Comparison of ENCODE assay signal across 9 mouse cellular contexts in the genomic region with DNA sequence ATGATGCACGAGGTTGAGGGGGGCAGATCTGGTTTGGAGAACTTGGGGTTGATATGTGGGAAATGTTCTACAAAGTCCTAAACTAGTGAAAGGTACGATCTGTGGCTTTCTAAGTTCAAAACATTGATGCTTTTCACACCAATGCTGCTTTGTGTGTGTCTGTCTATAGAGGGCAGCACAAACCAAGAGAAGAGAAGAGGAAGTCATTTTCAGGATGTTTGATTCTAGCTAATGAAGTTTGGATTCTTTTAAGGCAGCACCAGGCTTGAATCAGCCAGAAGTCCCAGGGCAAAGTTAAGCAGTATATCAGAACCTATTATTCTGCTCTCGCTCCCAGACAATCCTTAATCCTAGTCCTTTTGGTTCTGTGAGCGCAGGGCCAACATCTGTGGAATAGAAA. TPM values are rescaled to one million over a fixed set of nuclear protein-coding genes. Genes with fewer than 3 reads are reported as not detected.
DNase-seq lines count a peak whose midpoint lies in the region; TF ChIP-seq lines count a peak whose summit lies in the region.
"Had no signal": no experiment of that assay in that cellular context is flagged by ENCODE, and none has a peak within 500 bp of the region (broad histone marks: within the 10 kb centered on the region; RNA-seq: fewer than 3 reads in every experiment).

No protein-coding gene starts in this region.

- intact Hi-C loops in left cerebral cortex, postnatal 36 days (cut with DNase I), result no loop called here

- H3K36me3 ChIP-seq in C2C12 (ENCODE audit: control insufficient read depth, insufficient read depth), result no peaks in the 10 kb centered on the region
- H3K36me3 ChIP-seq: midbrain, embryonic 10.5 days had no signal

- H3K79me3 ChIP-seq in C2C12 (ENCODE audit: low read depth), result no peaks in the 10 kb centered on the region

- peak overlapping the region; percentile 23 for H3ac ChIP-seq in C2C12 (ENCODE audit: control insufficient read depth, insufficient read length, low read depth)

- H3K79me2 ChIP-seq in C2C12 (ENCODE audit: control insufficient read depth, insufficient read depth), result no peaks in the 10 kb centered on the region

- peak; percentile 26 for DNase-seq in kidney, adult 9 months
- DNase-seq in kidney, adult 18-20 months, result no peak
- DNase-seq in 3T3-L1 (ENCODE audit: low read depth, low spot score), result peak; percentile 46
- DNase-seq in forelimb bud, embryonic 11.5 days (ENCODE audit: low read depth, low spot score), result peak; percentile 6
- DNase-seq in adrenal gland, postnatal 4 days (ENCODE audit: low spot score in 2 of 2), result no peak
- no peak for DNase-seq in adrenal gland, adult 2 months
- DNase-seq in left cerebral cortex, postnatal 36 days (ENCODE audit: low spot score in 2 of 2), result no peak

- no peaks in the 10 kb centered on the region for H3K27me3 ChIP-seq in C2C12 (ENCODE audit: control insufficient read depth, insufficient read depth, insufficient read length)

- TF ChIP-seq CTCF in C2C12 (IDR thresholded peaks at IDR 0.05; ENCODE audit: control insufficient read depth, insufficient read depth, insufficient read length), result no peak

- no peak overlapping the region for H3K4me3 ChIP-seq in C2C12 (ENCODE audit: insufficient read depth, poor library complexity, severe bottlenecking)
- H3K4me3 ChIP-seq: midbrain, embryonic 10.5 days had no signal

TF ChIP-seq in C2C12, 6 proteins besides CTCF, POLR2A, EP300 and RAD21:
- TF ChIP-seq USF1 (IDR thresholded peaks at IDR 0.05; ENCODE audit: low read depth) (no peak), MYOD1 (IDR thresholded peaks at IDR 0.05; ENCODE audit: control insufficient read depth, insufficient read length, low read depth) (no peak), FOSL1 (IDR thresholded peaks at IDR 0.05; ENCODE audit: insufficient read depth, low read length, poor library complexity, severe bottlenecking) (no peak), MAX (IDR thresholded peaks at IDR 0.05) (no peak), CEBPB (IDR thresholded peaks at IDR 0.05; ENCODE audit: low read depth) (no peak), MYOG (IDR thresholded peaks at IDR 0.05; ENCODE audit: control insufficient read depth, extremely low read depth, insufficient read length) (no peak)

RNA-seq across cellular contexts. Expression of gene Armcx1, which starts 12.0 kb away (rescaled TPM):
- 2.7 TPM for polyA plus RNA-seq in C2C12 (2012; fragmentation: generic; extraction: Trizol)
- total RNA-seq in adrenal gland, postnatal 4 days (2021), result 10 to 100 TPM; 32.7 to 36.5 TPM
- total RNA-seq in adrenal gland, adult 2 months (2021), result 10 to 100 TPM; 18.5 to 21.7 TPM
- polyA plus RNA-seq in adrenal gland, adult 2 months (2012; rRNA removed), result 0.94 and 1.9 TPM in 2 replicates
- 10 to 100 TPM; 60.3 to 74.8 TPM for total RNA-seq in left cerebral cortex, postnatal 36 days (2021)

RNA-seq across cellular contexts. Expression of gene Armcx6, which starts 21.4 kb away (rescaled TPM):
- 6.0 TPM for polyA plus RNA-seq in C2C12 (2012; fragmentation: generic; extraction: Trizol)
- total RNA-seq in adrenal gland, postnatal 4 days (2021), result 10 to 100 TPM; 17.1 to 23.4 TPM
- 10 to 100 TPM in 1 of 2 experiments, 1 to 10 TPM in 1; 5.9 to 14.7 TPM for total RNA-seq in adrenal gland, adult 2 months (2021)
- polyA plus RNA-seq in adrenal gland, adult 2 months (2012; rRNA removed), result 1.2 and 2.0 TPM in 2 replicates
- 1 to 10 TPM; 4.3 to 5.4 TPM for total RNA-seq in left cerebral cortex, postnatal 36 days (2021)

RNA-seq across cellular contexts. Expression of gene Armcx3, which starts 26.6 kb away (rescaled TPM):
- 14.0 TPM for polyA plus RNA-seq in C2C12 (2012; fragmentation: generic; extraction: Trizol)
- 10 to 100 TPM; 48.2 to 48.9 TPM for total RNA-seq in adrenal gland, postnatal 4 days (2021)
- 10 to 100 TPM; 36.0 to 44.7 TPM for total RNA-seq in adrenal gland, adult 2 months (2021)
- polyA plus RNA-seq in adrenal gland, adult 2 months (2012; rRNA removed), result 1.6 and 3.1 TPM in 2 replicates
- 10 to 100 TPM; 69.0 to 80.1 TPM for total RNA-seq in left cerebral cortex, postnatal 36 days (2021)

RNA-seq across cellular contexts. Expression of gene Armcx4, which starts 43.5 kb away (rescaled TPM):
- polyA plus RNA-seq in C2C12 (2012; fragmentation: generic; extraction: Trizol), result 2.7 TPM
- 10 to 100 TPM; 23.8 to 26.2 TPM for total RNA-seq in adrenal gland, postnatal 4 days (2021)
- 10 to 100 TPM in 1 of 2 experiments, 1 to 10 TPM in 1; 9.1 to 14.9 TPM for total RNA-seq in adrenal gland, adult 2 months (2021)
- polyA plus RNA-seq in adrenal gland, adult 2 months (2012; rRNA removed), result 0.51 and 0.56 TPM in 2 replicates
- total RNA-seq in left cerebral cortex, postnatal 36 days (2021), result 10 to 100 TPM; 36.3 to 36.4 TPM

Comparison
In these comparisons a context has a peak if more than half of its experiments do, and no peak if none do; other contexts are left out.
1. DNase-seq: peak in kidney, adult 9 months (single experiment), 3T3-L1 (single experiment) and forelimb bud, embryonic 11.5 days (single experiment); none in kidney, adult 18-20 months (single experiment), adrenal gland, postnatal 4 days (0 of 2), adrenal gland, adult 2 months (single experiment) and left cerebral cortex, postnatal 36 days (0 of 2).